Mouse (Mus musculus) fibroblast of lung, adult 2 months (primary cell): ENCODE measurements around the gene Aatk.
A peak's percentile ranks its signal among the peaks of the same experiment; 100 is the strongest.

Experiments used
- DNase-seq: peaks from one replicate; pipeline ENCODE4 v3.0.0-alpha.2; 2011; ENCODE audit warnings: low read depth

Aatk gene

DNA sequence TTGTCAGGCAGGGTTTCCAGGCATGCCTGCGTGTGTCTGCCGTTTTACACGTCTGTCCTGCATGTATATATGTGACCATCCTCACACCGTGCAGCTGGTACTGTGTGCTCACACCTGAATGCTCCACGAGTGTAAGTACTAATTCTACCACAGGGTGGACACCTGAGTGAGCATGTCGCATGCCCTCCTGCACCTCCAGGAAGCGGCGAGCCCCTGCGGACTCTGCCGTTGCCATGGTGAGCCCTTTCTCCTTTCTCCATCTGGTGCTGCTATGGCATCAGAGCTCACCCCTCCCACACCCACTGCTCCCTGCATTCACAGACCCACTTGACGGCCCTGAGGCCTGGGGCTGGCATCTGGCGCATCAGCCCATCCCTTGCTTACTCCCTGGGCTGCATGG lies 24.1 kb downstream of the Aatk start:
- DNase-seq = no peak

- DNase-seq = no peak
Observed at GRCm38 (mm10) chr11:120022216-120022615, 24.8 kb downstream of the Aatk start.

- DNase-seq = no peak
Observed at GRCm38 (mm10) chr11:120021367-120021766, 25.6 kb downstream of the Aatk start.

- no peak for DNase-seq
Observed at GRCm38 (mm10) chr11:120019542-120020440, 27.2 kb downstream of the Aatk start.

- DNase-seq = no peak
Observed at GRCm38 (mm10) chr11:120017011-120017410, 30.0 kb downstream of the Aatk start.

GRCm38 (mm10) chr11:120014758-120015157 lies 32.2 kb downstream of the Aatk start:
- no peak for DNase-seq

- DNase-seq = peak; percentile 64
Observed at GRCm38 (mm10) chr11:120013174-120013711, 33.7 kb downstream of the Aatk start.

GRCm38 (mm10) chr11:120012702-120013101 lies 34.3 kb downstream of the Aatk start:
- no peak for DNase-seq

DNA sequence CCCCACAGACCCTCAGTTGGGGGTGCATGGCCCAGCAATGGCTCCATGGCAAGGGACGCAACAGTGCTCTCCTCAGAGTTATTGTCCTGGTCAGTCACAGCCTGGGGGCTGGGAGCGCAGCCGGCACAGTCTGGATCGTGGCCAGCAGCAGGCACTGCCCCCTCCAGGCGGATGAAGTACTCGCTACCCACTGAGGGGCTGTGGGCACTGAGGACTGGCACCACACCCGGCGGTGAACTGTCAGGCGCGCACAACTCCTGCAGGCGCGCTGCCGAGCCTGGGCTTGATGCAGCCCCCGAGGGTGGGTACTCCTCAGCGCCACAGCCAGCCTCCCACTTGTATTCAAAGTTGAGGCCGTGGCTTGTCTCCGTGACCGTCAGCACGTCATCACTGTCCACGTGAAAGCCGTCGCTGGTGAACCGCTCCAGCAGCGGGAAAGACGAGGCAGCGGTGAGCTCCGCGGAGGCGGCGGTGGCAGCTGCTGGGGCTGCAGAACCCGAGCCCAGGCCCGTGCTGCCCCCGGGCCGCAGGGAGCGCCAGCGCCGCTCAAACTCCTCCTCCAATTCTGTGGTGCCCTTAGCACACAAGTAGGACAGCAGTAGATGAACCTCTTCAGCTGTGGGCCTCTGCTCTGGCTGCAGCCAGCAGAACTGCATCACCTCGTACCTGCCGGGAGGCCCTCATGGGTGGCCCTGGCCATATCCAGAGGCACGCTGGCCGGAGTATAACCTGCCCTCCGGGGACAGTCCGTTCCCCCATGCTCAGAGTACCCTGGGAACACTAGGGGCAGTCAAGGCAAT lies 35.0 kb downstream of the Aatk start:
- DNase-seq = no peak

GRCm38 (mm10) chr11:120011114-120011760 lies 35.7 kb downstream of the Aatk start:
- no peak for DNase-seq

DNA sequence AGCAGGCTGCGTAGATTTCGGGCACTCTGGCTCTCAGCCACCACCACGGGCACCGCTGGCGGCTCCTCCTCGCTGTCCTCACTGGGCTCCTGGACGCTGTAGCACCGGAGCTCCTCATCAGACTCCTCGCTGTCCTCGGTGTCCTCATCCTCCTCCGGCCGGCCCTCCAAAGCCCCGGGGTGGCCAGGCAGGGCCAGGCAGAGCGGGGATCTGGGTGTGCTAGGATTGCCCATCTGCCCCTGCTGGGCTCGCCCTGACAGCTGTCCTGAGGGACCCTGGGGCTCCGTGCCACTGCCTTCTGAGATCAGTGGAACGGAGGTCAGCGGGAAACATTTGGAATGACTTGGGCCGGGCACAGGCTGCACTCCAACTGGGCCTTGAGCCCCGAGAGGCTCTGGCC lies 37.0 kb downstream of the Aatk start:
- DNase-seq = no peak

DNA sequence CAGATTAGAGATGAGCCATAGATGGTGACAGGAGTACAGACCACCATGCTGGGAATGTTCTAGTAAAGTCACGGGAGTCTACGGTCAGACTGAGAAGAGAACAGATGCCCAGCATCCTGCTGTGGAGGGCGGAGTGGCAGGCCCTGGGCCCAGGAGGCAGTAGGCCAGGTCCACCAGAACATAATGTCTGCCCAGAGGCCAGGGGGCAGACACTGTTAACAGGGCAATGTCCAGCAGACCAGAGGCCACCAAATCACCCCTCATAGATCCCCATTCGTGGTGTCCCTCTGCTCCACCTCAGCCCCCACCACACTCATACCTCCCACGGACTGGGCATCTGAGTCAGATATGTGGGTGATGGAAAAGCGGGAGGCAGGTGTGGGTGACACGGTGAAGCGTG lies 38.0 kb downstream of the Aatk start:
- no peak for DNase-seq

DNA sequence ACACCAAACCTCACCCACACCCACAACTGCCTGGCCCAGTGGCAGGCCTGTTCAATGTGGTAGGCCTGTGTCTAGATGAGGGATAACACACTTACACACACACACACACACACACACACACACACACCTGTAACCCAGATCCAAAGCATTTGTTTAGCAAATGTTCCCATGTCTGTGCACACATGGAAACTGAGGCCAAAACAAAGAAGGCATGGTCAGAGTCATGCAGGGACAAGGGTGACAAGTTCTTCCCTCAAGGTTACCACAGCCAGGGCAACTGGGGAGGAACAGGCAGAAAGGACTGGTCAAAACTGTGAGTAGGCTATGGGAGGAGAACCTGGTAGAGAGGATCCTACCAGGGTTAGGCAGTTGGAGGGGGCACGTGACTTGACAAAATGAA lies 38.5 kb downstream of the Aatk start:
- DNase-seq = no peak

DNA sequence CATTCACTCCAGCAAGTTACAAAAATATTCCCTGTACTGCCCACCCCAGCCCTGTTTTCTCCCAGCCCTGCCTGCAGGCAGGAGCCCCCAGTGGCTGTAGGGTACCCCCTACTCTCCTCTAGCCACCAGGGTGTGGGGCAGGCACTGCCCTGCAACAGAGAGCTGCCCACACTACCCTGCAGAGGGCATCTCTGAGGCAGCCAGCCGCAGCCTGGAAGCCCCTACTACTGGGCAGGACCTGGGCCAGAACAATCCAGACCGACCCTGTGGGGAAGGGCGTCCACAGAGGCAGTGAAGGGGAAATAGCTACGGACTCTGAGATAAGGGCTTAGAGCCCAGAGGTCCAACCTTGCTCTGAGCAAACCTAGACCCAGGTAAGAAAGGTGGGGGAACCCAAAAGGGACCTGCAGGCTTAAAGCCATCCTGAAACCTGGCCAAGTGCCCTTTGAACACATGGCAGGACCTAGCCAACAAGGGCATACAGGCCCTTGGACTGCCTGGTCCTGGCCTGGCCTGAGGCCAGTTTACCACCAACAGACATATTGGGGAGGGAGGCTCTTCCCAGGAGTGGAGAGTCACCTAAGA lies 39.4 kb downstream of the Aatk start:
- no peak for DNase-seq

GRCm38 (mm10) chr11:120005434-120006317 lies 41.3 kb downstream of the Aatk start:
- no peak for DNase-seq

- no peak for DNase-seq
Observed at GRCm38 (mm10) chr11:120002634-120003220, 44.2 kb downstream of the Aatk start.

DNA sequence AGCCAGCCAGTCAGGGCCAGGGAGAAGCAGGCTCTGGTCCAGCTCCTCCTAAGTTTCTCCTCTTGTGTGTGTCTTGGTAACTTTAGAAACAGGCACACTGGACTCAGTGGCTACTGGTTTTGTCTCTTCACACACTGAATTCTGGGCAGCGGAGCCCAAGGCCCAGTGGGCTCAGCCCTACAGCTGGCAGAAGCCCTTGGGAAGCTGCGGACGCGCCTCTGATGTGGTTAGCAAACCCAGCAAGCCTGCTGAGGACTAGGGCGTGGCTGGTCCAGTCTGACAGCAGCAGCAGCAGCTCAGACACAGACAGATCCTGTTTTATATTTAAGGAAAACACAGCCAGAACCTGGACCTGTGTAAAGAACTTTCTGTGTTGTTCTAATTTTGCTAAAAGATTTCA lies 44.9 kb downstream of the Aatk start:
- peak; percentile 36 for DNase-seq

- no peak for DNase-seq
Observed at GRCm38 (mm10) chr11:119997351-119997750, 49.6 kb downstream of the Aatk start.

- peak; percentile 69 for DNase-seq
Observed at GRCm38 (mm10) chr11:119991338-119991678, 55.7 kb downstream of the Aatk start.

GRCm38 (mm10) chr11:119990658-119991337 lies 56.2 kb downstream of the Aatk start:
- DNase-seq = no peak
